Mouse (Mus musculus) embryonic facial prominence, embryonic 14.5 days (tissue): ENCODE measurements around the gene Slc45a2. TPM values are rescaled to one million over a fixed set of nuclear protein-coding genes. Genes with fewer than 3 reads are reported as not detected.

Source experiments
- ATAC-seq: fragments of 200-750 bp; cut with Nextera tagmentation; 2 replicates; pipeline ENCODE4 v1.8.0; 2017; ENCODE audit warnings: low read depth, moderate number of reproducible peaks, moderate TSS enrichment
- DNase-seq: peaks from one replicate; pipeline ENCODE4 v3.0.0-alpha.2; 2015; ENCODE audit warnings: low spot score
- H3K27ac ChIP-seq: fragments of 300-500 bp; sonication (generic); replicated peaks from 2 replicates; pipeline ENCODE4 v1.5.1; 2014; ENCODE audit warnings: low read depth, mild to moderate bottlenecking, low read length, moderate library complexity
- H3K27me3 ChIP-seq: fragments of 300-500 bp; sonication (generic); replicated peaks from 2 replicates; pipeline ENCODE4 v1.6.1; 2014; ENCODE audit warnings: low read length; ENCODE audit not compliant: control insufficient read depth, insufficient read depth
- H3K36me3 ChIP-seq: fragments of 300-500 bp; sonication (generic); 2 replicates; pipeline ENCODE4 v1.6.1; 2014; ENCODE audit warnings: low read length, mixed read lengths; ENCODE audit not compliant: control insufficient read depth, insufficient read depth
- H3K4me1 ChIP-seq: fragments of 300-500 bp; sonication (generic); 2 replicates; pipeline ENCODE4 v1.6.1; 2014; ENCODE audit warnings: antibody characterized with exemption, low read length; ENCODE audit not compliant: control insufficient read depth, insufficient read depth
- H3K4me2 ChIP-seq: fragments of 300-500 bp; sonication (generic); 2 replicates; pipeline ENCODE4 v1.6.1; 2014; ENCODE audit warnings: low read depth, mild to moderate bottlenecking, low read length, moderate library complexity, mixed read lengths
- H3K4me3 ChIP-seq: fragments of 300-500 bp; sonication (generic); 2 replicates; pipeline ENCODE4 v1.5.1; 2014; ENCODE audit warnings: low read depth, mild to moderate bottlenecking, low read length
- H3K9ac ChIP-seq: fragments of 300-500 bp; sonication (generic); 2 replicates; pipeline ENCODE4 v1.6.1; 2014; ENCODE audit warnings: low read depth, mild to moderate bottlenecking, low read length, moderate library complexity, mixed read lengths
- H3K9me3 ChIP-seq: fragments of 300-500 bp; sonication (generic); 2 replicates; pipeline ENCODE4 v1.6.1; 2016; ENCODE audit warnings: low read length; ENCODE audit not compliant: control insufficient read depth
- WGBS: fragments of 180-500 bp; shearing (Covaris S2); extraction: QIAGEN DNeasy Blood & Tissue Kit; methylation state at CpG from one replicate; pipeline ENCODE4 v1.1.7; 2014; 5-methylcytosine and 5-hydroxymethylcytosine counted together
- polyA plus RNA-seq: library from polyadenylated mRNA; unstranded; fragments of >200 nt; fragmentation: Nextera tagmentation; extraction: Ambion mirVana; gene quantifications from 2 replicates; pipeline ENCODE4 v1.2.1, GENCODE M21; 2014

The Slc45a2 gene
- polyA plus RNA-seq: 0.86 and 1.1 TPM in 2 replicates

GRCm38 (mm10) chr15:11000421-11000820 is at the start of gene Slc45a2:
TSS of gene Slc45a2 (plus strand) at chr15:11000721.
- H3K9ac ChIP-seq: no peak within 1 kb of the TSS
- no peaks in the 10 kb centered on the region for H3K4me1 ChIP-seq
- no peaks in the 10 kb centered on the region for H3K9me3 ChIP-seq
- no peak for DNase-seq
- H3K27me3 ChIP-seq: no peaks in the 10 kb centered on the region
- H3K4me2 ChIP-seq: 0 out of 2 replicates have a peak within 1 kb of the TSS, but pooled peaks have one; percentile 10
- no peak within 1 kb of the TSS for H3K4me3 ChIP-seq
- H3K27ac ChIP-seq: no peak within 1 kb of the TSS
- ATAC-seq: no peak
- peaks cover 8% of the 10 kb centered on the region; the same call in 1 of the 2 replicates for H3K36me3 ChIP-seq
- WGBS: 43% methylated on average over 7 of the region's 7 CpGs

- Histone ChIP-seq H3K9me3 (no peaks in the 10 kb centered on the region), H3K4me1 (peaks cover 11% of the 10 kb centered on the region), H3K4me2 (peak within 1 kb of the TSS; percentile 27), H3K9ac (no peak within 1 kb of the TSS; the same call in 1 of the 2 replicates), H3K27me3 (no peaks in the 10 kb centered on the region; the same call in 1 of the 2 replicates), H3K4me3 (0 out of 2 replicates have a peak within 1 kb of the TSS, but pooled peaks have one; percentile 3), H3K36me3 (no peaks in the 10 kb centered on the region), H3K27ac (peak within 1 kb of the TSS; percentile 70)
- 58% methylated on average over 23 of the region's 23 CpGs for WGBS
- peak; percentile 48; the same call in 1 of the 2 replicates for ATAC-seq
- peak; percentile 58 for DNase-seq
Observed at GRCm38 (mm10) chr15:10951951-10952759, 48.4 kb upstream of the Slc45a2 start, which contains the start of gene C1qtnf3. TSS of gene C1qtnf3 (plus strand) at chr15:10952332.

GRCm38 (mm10) chr15:10952760-10953305 is 47.7 kb upstream of the Slc45a2 start:
- no peak for DNase-seq
- WGBS: 52% methylated on average over 4 of the region's 4 CpGs
- peak overlapping the region; percentile 70 for H3K27ac ChIP-seq

GRCm38 (mm10) chr15:10953465-10953864 is 47.1 kb upstream of the Slc45a2 start:
- Histone ChIP-seq H3K4me3 (no peak overlapping the region), H3K27me3 (no peaks in the 10 kb centered on the region; the same call in 1 of the 2 replicates), H3K27ac (peak overlapping the region; percentile 70), H3K9ac (no peak overlapping the region), H3K4me1 (peaks cover 11% of the 10 kb centered on the region), H3K36me3 (no peaks in the 10 kb centered on the region), H3K9me3 (no peaks in the 10 kb centered on the region), H3K4me2 (no peak overlapping the region; the same call in 1 of the 2 replicates)
- ATAC-seq: peak; percentile 57; the same call in 1 of the 2 replicates
- peak; percentile 72 for DNase-seq
- WGBS: 58% methylated on average over 1 of the region's 1 CpGs

More at GRCm38 (mm10) chr15:10952760-10953305, 47.7 kb upstream of the Slc45a2 start:
- Histone ChIP-seq H3K27me3 (no peaks in the 10 kb centered on the region; the same call in 1 of the 2 replicates), H3K4me3 (0 out of 2 replicates have a peak overlapping the region, but pooled peaks have one; percentile 3), H3K4me1 (peaks cover 11% of the 10 kb centered on the region), H3K9me3 (no peaks in the 10 kb centered on the region), H3K4me2 (peak overlapping the region; percentile 27), H3K36me3 (no peaks in the 10 kb centered on the region), H3K9ac (no peak overlapping the region)
- no peak for ATAC-seq

GRCm38 (mm10) chr15:10954381-10955016 is 46.0 kb upstream of the Slc45a2 start:
- no peak for ATAC-seq
- 84% methylated on average over 6 of the region's 6 CpGs for WGBS
- Histone ChIP-seq H3K9ac (no peak overlapping the region), H3K27me3 (no peaks in the 10 kb centered on the region; the same call in 1 of the 2 replicates), H3K9me3 (no peaks in the 10 kb centered on the region), H3K4me3 (no peak overlapping the region), H3K27ac (peak overlapping the region; percentile 70; the same call in 1 of the 2 replicates), H3K4me1 (peaks cover 11% of the 10 kb centered on the region), H3K4me2 (no peak overlapping the region), H3K36me3 (no peaks in the 10 kb centered on the region)
- DNase-seq: no peak

- WGBS: 59% methylated on average over 5 of the region's 5 CpGs
- H3K9me3 ChIP-seq: no peaks in the 10 kb centered on the region
- peaks cover 11% of the 10 kb centered on the region for H3K4me1 ChIP-seq
- DNase-seq (no peak), ATAC-seq (no peak)
- H3K9ac ChIP-seq: no peak overlapping the region
- no peaks in the 10 kb centered on the region; the same call in 1 of the 2 replicates for H3K27me3 ChIP-seq
- no peak overlapping the region for H3K4me3 ChIP-seq
- H3K27ac ChIP-seq: no peak overlapping the region
- no peaks in the 10 kb centered on the region for H3K36me3 ChIP-seq
- H3K4me2 ChIP-seq: no peak overlapping the region
Observed at GRCm38 (mm10) chr15:10955156-10955555, 45.4 kb upstream of the Slc45a2 start.

GRCm38 (mm10) chr15:10956706-10957105 is 43.8 kb upstream of the Slc45a2 start:
- no peaks in the 10 kb centered on the region for H3K36me3 ChIP-seq
- H3K9me3 ChIP-seq: no peaks in the 10 kb centered on the region
- DNase-seq: no peak
- H3K27me3 ChIP-seq: no peaks in the 10 kb centered on the region
- H3K4me3 ChIP-seq: no peak overlapping the region
- H3K4me1 ChIP-seq: peaks cover 11% of the 10 kb centered on the region
- H3K27ac ChIP-seq: no peak overlapping the region
- WGBS: 53% methylated on average over 3 of the region's 3 CpGs
- ATAC-seq: no peak
- no peak overlapping the region for H3K9ac ChIP-seq
- no peak overlapping the region for H3K4me2 ChIP-seq

GRCm38 (mm10) chr15:10959277-10960026 is 41.1 kb upstream of the Slc45a2 start:
- Histone ChIP-seq H3K9me3 (no peaks in the 10 kb centered on the region), H3K4me2 (no peak overlapping the region), H3K27ac (no peak overlapping the region), H3K4me3 (no peak overlapping the region), H3K9ac (no peak overlapping the region), H3K27me3 (no peaks in the 10 kb centered on the region), H3K4me1 (no peaks in the 10 kb centered on the region), H3K36me3 (no peaks in the 10 kb centered on the region)
- 79% methylated on average over 15 of the region's 15 CpGs for WGBS
- DNase-seq: no peak
- no peak for ATAC-seq
